Mouse (Mus musculus) adipocyte (in vitro differentiated cells): Measurements from ENCODE around the gene Oxct2a.
"Not testable (repeated sequence)": the region's sequence is repeated elsewhere in the genome, so short reads cannot be mapped to it uniquely, and the experiment has no call there.

Source experiments
- DNase-seq: peaks from one replicate; pipeline ENCODE4 v3.0.0-alpha.2; 2016; ENCODE audit warnings: low spot score

Oxct2a gene

GRCm38 (mm10) chr4:123311845-123312244 is 11.6 kb downstream of the Oxct2a start:
- DNase-seq = no peak

- DNase-seq = no peak
Observed at GRCm38 (mm10) chr4:123308292-123308691, 15.1 kb downstream of the Oxct2a start.

- no peak for DNase-seq
Observed at GRCm38 (mm10) chr4:123306999-123307398, 16.4 kb downstream of the Oxct2a start.

- peak; percentile 76 for DNase-seq
Observed at GRCm38 (mm10) chr4:123305789-123306188, 17.6 kb downstream of the Oxct2a start.

GRCm38 (mm10) chr4:123298980-123299670 is 24.3 kb downstream of the Oxct2a start:
- DNase-seq = peak; percentile 94

- DNase-seq = no peak
Observed at GRCm38 (mm10) chr4:123298226-123298625, 25.2 kb downstream of the Oxct2a start.

- no peak for DNase-seq
Observed at GRCm38 (mm10) chr4:123297195-123297960, 26.1 kb downstream of the Oxct2a start.

GRCm38 (mm10) chr4:123296148-123296534 is 27.3 kb downstream of the Oxct2a start:
- peak; percentile 72 for DNase-seq

GRCm38 (mm10) chr4:123295516-123296147 is 27.8 kb downstream of the Oxct2a start:
- DNase-seq = peak; percentile 39

- DNase-seq = not testable (repeated sequence)
Observed at GRCm38 (mm10) chr4:123295026-123295425, 28.4 kb downstream of the Oxct2a start.

GRCm38 (mm10) chr4:123293661-123294443 is 29.6 kb downstream of the Oxct2a start:
- no peak for DNase-seq

- DNase-seq = peak; percentile 73
Observed at GRCm38 (mm10) chr4:123292989-123293388, 30.4 kb downstream of the Oxct2a start.

GRCm38 (mm10) chr4:123292390-123292789 is 31.0 kb downstream of the Oxct2a start:
- no peak for DNase-seq

GRCm38 (mm10) chr4:123289038-123289437 is 34.4 kb downstream of the Oxct2a start:
- DNase-seq = no peak

GRCm38 (mm10) chr4:123286790-123287189 is 36.6 kb downstream of the Oxct2a start:
- no peak for DNase-seq

GRCm38 (mm10) chr4:123284731-123285624 is 38.5 kb downstream of the Oxct2a start:
- DNase-seq = no peak

GRCm38 (mm10) chr4:123283675-123284064 is 39.8 kb downstream of the Oxct2a start:
- DNase-seq = peak; percentile 44

- not testable (repeated sequence) for DNase-seq
Observed at GRCm38 (mm10) chr4:123282915-123283674, 40.3 kb downstream of the Oxct2a start.

- peak; percentile 89 for DNase-seq
Observed at GRCm38 (mm10) chr4:123282500-123282899, 40.9 kb downstream of the Oxct2a start.

- no peak for DNase-seq
Observed at GRCm38 (mm10) chr4:123280117-123280516, 43.3 kb downstream of the Oxct2a start.
